Mouse (Mus musculus) C2C12 (cell line): ENCODE results near the gene Zfp449. TPM values are rescaled to one million over a fixed set of nuclear protein-coding genes. Genes with fewer than 3 reads are reported as not detected.
"Not testable (repeated sequence)": the region's sequence is repeated elsewhere in the genome, so short reads cannot be mapped to it uniquely, and the experiment has no call there.

ENCODE experiments used
- H3K27me3 ChIP-seq: one replicate; pipeline ENCODE4 v1.6.1; 2011; ENCODE audit not compliant: control insufficient read depth, insufficient read depth, insufficient read length
- H3K36me3 ChIP-seq: one replicate; pipeline ENCODE4 v1.6.1; 2011; ENCODE audit not compliant: control insufficient read depth, insufficient read depth
- H3K4me3 ChIP-seq: one replicate; pipeline ENCODE4 v1.5.1; 2011; ENCODE audit warnings: mild to moderate bottlenecking, control low read depth; ENCODE audit not compliant: poor library complexity, insufficient read depth, severe bottlenecking
- H3K79me2 ChIP-seq: one replicate; pipeline ENCODE4 v1.6.1; 2011; ENCODE audit not compliant: control insufficient read depth, insufficient read depth
- H3K79me3 ChIP-seq: one replicate; pipeline ENCODE4 v1.6.1; 2011; ENCODE audit warnings: low read depth, control low read depth
- H3ac ChIP-seq: one replicate; pipeline ENCODE3; 2011; ENCODE audit warnings: low read depth; ENCODE audit not compliant: control insufficient read depth, insufficient read length
- CEBPB ChIP-seq: IDR thresholded peaks from one replicate; pipeline ENCODE4 v1.6.1; 2011; ENCODE audit warnings: low read depth, mild to moderate bottlenecking, control low read depth, moderate library complexity
- CTCF ChIP-seq: IDR thresholded peaks from one replicate; pipeline ENCODE4 v1.5.1; 2011; ENCODE audit not compliant: control insufficient read depth, insufficient read depth, insufficient read length
- FOSL1 ChIP-seq: IDR thresholded peaks from one replicate; pipeline ENCODE4 v1.8.0; 2011; ENCODE audit warnings: mild to moderate bottlenecking, low read length; ENCODE audit not compliant: poor library complexity, insufficient read depth, severe bottlenecking
- MAX ChIP-seq: IDR thresholded peaks from one replicate; pipeline ENCODE4 v1.6.1; 2011; ENCODE audit warnings: mild to moderate bottlenecking, control low read depth
- MYOD1 ChIP-seq: IDR thresholded peaks from one replicate; pipeline ENCODE4 v1.6.1; 2011; ENCODE audit warnings: low read depth; ENCODE audit not compliant: control insufficient read depth, insufficient read length
- MYOG ChIP-seq: IDR thresholded peaks from one replicate; pipeline ENCODE4 v1.6.1; 2011; ENCODE audit not compliant: control insufficient read depth, insufficient read length; ENCODE audit errors: extremely low read depth
- USF1 ChIP-seq: IDR thresholded peaks from one replicate; pipeline ENCODE4 v1.6.1; 2011; ENCODE audit warnings: low read depth, mild to moderate bottlenecking, control low read depth, moderate library complexity
- polyA plus RNA-seq: library from polyadenylated mRNA; unstranded; fragments of >200 nt; fragmentation: generic; extraction: Trizol; gene quantifications from one replicate; pipeline ENCODE4 v1.2.1, GENCODE M21; 2012; ENCODE audit warnings: missing spikeins

The Zfp449 gene
- polyA plus RNA-seq, 1 experiment, result 0.69 TPM

- no peaks in the 10 kb centered on the region for H3K27me3 ChIP-seq
- H3K79me3 ChIP-seq, result no peaks in the 10 kb centered on the region
- H3ac ChIP-seq, result no peak overlapping the region
- no peaks in the 10 kb centered on the region for H3K36me3 ChIP-seq
- H3K4me3 ChIP-seq, result no peak overlapping the region
- H3K79me2 ChIP-seq, result no peaks in the 10 kb centered on the region
- TF ChIP-seq MAX, result no peak
- no peak for TF ChIP-seq CEBPB
- no peak for TF ChIP-seq CTCF
- TF ChIP-seq MYOD1, result no peak
- TF ChIP-seq FOSL1, result no peak
- no peak for TF ChIP-seq MYOG
- TF ChIP-seq USF1, result no peak
These were observed 14.2 kb upstream of the Zfp449 start for GRCm38 (mm10) chrX:56332046-56332445.

GRCm38 (mm10) chrX:56340305-56340704, 5.9 kb upstream of the Zfp449 start:
- H3K79me2 ChIP-seq, result no peaks in the 10 kb centered on the region
- no peak overlapping the region for H3K4me3 ChIP-seq
- no peak overlapping the region for H3ac ChIP-seq

GRCm38 (mm10) chrX:56342921-56343320, 3.3 kb upstream of the Zfp449 start:
- H3K27me3 ChIP-seq, result no peaks in the 10 kb centered on the region
- H3K79me3 ChIP-seq, result peaks cover 4% of the 10 kb centered on the region

More at GRCm38 (mm10) chrX:56340305-56340704, 5.9 kb upstream of the Zfp449 start:
- TF ChIP-seq USF1 (no peak), MYOD1 (no peak), MYOG (no peak)
- no peaks in the 10 kb centered on the region for H3K36me3 ChIP-seq
- H3K27me3 ChIP-seq, result no peaks in the 10 kb centered on the region
- no peaks in the 10 kb centered on the region for H3K79me3 ChIP-seq

GRCm38 (mm10) chrX:56346932-56347253, 693 bp downstream of the Zfp449 start:
- TF ChIP-seq CTCF (no peak), MYOG (no peak), FOSL1 (no peak), USF1 (no peak)
- Histone ChIP-seq H3K27me3 (no peaks in the 10 kb centered on the region), H3K4me3 (peak overlapping the region; percentile 41), H3K79me3 (peaks cover 4% of the 10 kb centered on the region), H3ac (peak overlapping the region; percentile 48), H3K79me2 (no peaks in the 10 kb centered on the region), H3K36me3 (no peaks in the 10 kb centered on the region)

More at GRCm38 (mm10) chrX:56342921-56343320, 3.3 kb upstream of the Zfp449 start:
- no peaks in the 10 kb centered on the region for H3K79me2 ChIP-seq
- no peak overlapping the region for H3ac ChIP-seq
- no peak overlapping the region for H3K4me3 ChIP-seq
- no peak for TF ChIP-seq MAX
- no peak for TF ChIP-seq MYOG
- no peaks in the 10 kb centered on the region for H3K36me3 ChIP-seq

GRCm38 (mm10) chrX:56374431-56375128, 28.4 kb downstream of the Zfp449 start, which contains the start of gene Smim10l2a:
Gene Smim10l2a (plus strand): TSS chrX:56374586.
- not testable (repeated sequence) for H3K4me3 ChIP-seq, H3K27me3 ChIP-seq, H3K79me3 ChIP-seq, H3K79me2 ChIP-seq, H3K36me3 ChIP-seq, H3ac ChIP-seq

GRCm38 (mm10) chrX:56380852-56381251, 34.7 kb downstream of the Zfp449 start:
- no peaks in the 10 kb centered on the region for H3K27me3 ChIP-seq
- no peaks in the 10 kb centered on the region for H3K79me2 ChIP-seq
- H3K36me3 ChIP-seq, result no peaks in the 10 kb centered on the region
- H3K4me3 ChIP-seq, result no peak overlapping the region
- TF ChIP-seq CTCF (no peak), USF1 (no peak), CEBPB (no peak), MAX (no peak), MYOD1 (no peak), FOSL1 (no peak), MYOG (no peak)
- H3K79me3 ChIP-seq, result no peaks in the 10 kb centered on the region
- no peak overlapping the region for H3ac ChIP-seq
